Mouse (Mus musculus) lung, postnatal 0 days (tissue): ENCODE measurements around the gene Icam5. TPM values are rescaled to one million over a fixed set of nuclear protein-coding genes. Genes with fewer than 3 reads are reported as not detected.

Experiments
- ATAC-seq: fragments of 200-750 bp; cut with Nextera tagmentation; 2 replicates; pipeline ENCODE4 v1.8.0; 2017; ENCODE audit warnings: moderate library complexity
- DNase-seq: peaks from one replicate; pipeline ENCODE4 v3.0.0-alpha.2; 2016; ENCODE audit warnings: low spot score
- H3K27ac ChIP-seq: fragments of 300-500 bp; sonication (generic); 2 replicates; pipeline ENCODE4 v1.5.1; 2014; ENCODE audit warnings: antibody characterized with exemption, mild to moderate bottlenecking, low read length, mixed read lengths
- H3K27me3 ChIP-seq: fragments of 300-500 bp; sonication (generic); replicated peaks from 2 replicates; pipeline ENCODE4 v1.6.1; 2014; ENCODE audit warnings: low read length, mixed read lengths; ENCODE audit not compliant: insufficient read depth
- H3K36me3 ChIP-seq: fragments of 300-500 bp; sonication (generic); 2 replicates; pipeline ENCODE4 v1.6.1; 2014; ENCODE audit warnings: low read length, mixed read lengths; ENCODE audit not compliant: insufficient read depth
- H3K4me1 ChIP-seq: fragments of 300-500 bp; sonication (generic); 2 replicates; pipeline ENCODE4 v1.6.1; 2014; ENCODE audit warnings: antibody characterized with exemption, low read depth, low read length, mixed read lengths; ENCODE audit not compliant: insufficient read depth
- H3K4me2 ChIP-seq: fragments of 300-500 bp; sonication (generic); replicated peaks from 2 replicates; pipeline ENCODE4 v1.6.1; 2014; ENCODE audit warnings: low read depth, mild to moderate bottlenecking, low read length, moderate library complexity, mixed read lengths
- H3K4me3 ChIP-seq: fragments of 300-500 bp; sonication (generic); 2 replicates; pipeline ENCODE4 v1.5.1; 2014; ENCODE audit warnings: low read depth, low read length
- H3K9ac ChIP-seq: fragments of 300-500 bp; sonication (generic); replicated peaks from 2 replicates; pipeline ENCODE4 v1.6.1; 2014; ENCODE audit warnings: low read depth, mild to moderate bottlenecking
- H3K9me3 ChIP-seq: fragments of 300-500 bp; sonication (generic); 2 replicates; pipeline ENCODE4 v1.6.1; 2016; ENCODE audit warnings: low read length, mixed read lengths
- CTCF ChIP-seq: IDR thresholded peaks from 2 replicates; pipeline ENCODE4 v1.5.1; 2016; ENCODE audit warnings: antibody characterized with exemption, mild to moderate bottlenecking
- EP300 ChIP-seq: IDR thresholded peaks from 2 replicates; pipeline ENCODE4 v1.6.1; 2016; ENCODE audit warnings: antibody characterized with exemption, mild to moderate bottlenecking, control low read depth
- WGBS: fragments of 180-500 bp; shearing (Covaris S2); extraction: QIAGEN DNeasy Blood & Tissue Kit; methylation state at CpG from one replicate; pipeline ENCODE4 v1.1.7; 2014; 5-methylcytosine and 5-hydroxymethylcytosine counted together
- polyA plus RNA-seq: library from polyadenylated mRNA; unstranded; fragments of >200 nt; fragmentation: Nextera tagmentation; extraction: Ambion mirVana; gene quantifications from 2 replicates; pipeline ENCODE4 v1.2.1, GENCODE M21; 2015

Gene Icam5
- polyA plus RNA-seq, 1 experiment from 2014 or later = 0.18 TPM

GRCm38 (mm10) chr9:21045235-21045634 lies 13.4 kb downstream of the Icam5 start:
- H3K27me3 ChIP-seq = no peaks in the 10 kb centered on the region
- 75% methylated on average over 3 of the region's 3 CpGs for WGBS
- H3K4me1 ChIP-seq = no peaks in the 10 kb centered on the region

GRCm38 (mm10) chr9:21051578-21051977 lies 19.7 kb downstream of the Icam5 start:
- H3K27ac ChIP-seq = no peak overlapping the region
- TF ChIP-seq EP300 (no peak), CTCF (no peak)
- H3K36me3 ChIP-seq = no peaks in the 10 kb centered on the region
- no peak for ATAC-seq
- H3K4me2 ChIP-seq = no peak overlapping the region
- H3K27me3 ChIP-seq = no peaks in the 10 kb centered on the region
- H3K4me3 ChIP-seq = no peak overlapping the region
- no peak overlapping the region for H3K9ac ChIP-seq
- H3K9me3 ChIP-seq = no peaks in the 10 kb centered on the region
- no peak for DNase-seq
- H3K4me1 ChIP-seq = no peaks in the 10 kb centered on the region
- WGBS = 51% methylated on average over 10 of the region's 10 CpGs

More at GRCm38 (mm10) chr9:21045235-21045634, 13.4 kb downstream of the Icam5 start:
- H3K9ac ChIP-seq = no peak overlapping the region
- H3K4me3 ChIP-seq = no peak overlapping the region
- H3K36me3 ChIP-seq = no peaks in the 10 kb centered on the region
- DNase-seq = no peak
- ATAC-seq = no peak
- H3K4me2 ChIP-seq = no peak overlapping the region
- no peak for TF ChIP-seq CTCF
- TF ChIP-seq EP300 = no peak
- H3K9me3 ChIP-seq = no peaks in the 10 kb centered on the region
- no peak overlapping the region for H3K27ac ChIP-seq

- no peak for ATAC-seq
- Histone ChIP-seq H3K9me3 (no peaks in the 10 kb centered on the region), H3K9ac (no peak overlapping the region), H3K27ac (no peak overlapping the region), H3K4me2 (no peak overlapping the region), H3K36me3 (no peaks in the 10 kb centered on the region), H3K4me1 (no peaks in the 10 kb centered on the region), H3K27me3 (no peaks in the 10 kb centered on the region), H3K4me3 (no peak overlapping the region)
- WGBS = 85% methylated on average over 2 of the region's 2 CpGs
- DNase-seq = no peak
- no peak for TF ChIP-seq CTCF
- TF ChIP-seq EP300 = no peak
These were observed 31.1 kb downstream of the Icam5 start for GRCm38 (mm10) chr9:21062928-21063327.

- TF ChIP-seq EP300 = no peak
- no peak for TF ChIP-seq CTCF
- no peaks in the 10 kb centered on the region for H3K27me3 ChIP-seq
- no peak for ATAC-seq
- H3K36me3 ChIP-seq = no peaks in the 10 kb centered on the region
- WGBS = 85% methylated on average over 22 of the region's 27 CpGs
- no peak within 1 kb of the TSS for H3K4me2 ChIP-seq
- no peak within 1 kb of the TSS for H3K4me3 ChIP-seq
- no peak within 1 kb of the TSS for H3K27ac ChIP-seq
- H3K4me1 ChIP-seq = no peaks in the 10 kb centered on the region
- no peak within 1 kb of the TSS for H3K9ac ChIP-seq
- no peak for DNase-seq
- H3K9me3 ChIP-seq = no peaks in the 10 kb centered on the region
These were observed 35.3 kb downstream of the Icam5 start, which contains the start of gene Zglp1 for GRCm38 (mm10) chr9:21067006-21067684. Gene Zglp1, minus strand, starts transcription at chr9:21067093.

GRCm38 (mm10) chr9:21072641-21073040 lies 40.8 kb downstream of the Icam5 start:
- TF ChIP-seq CTCF = no peak
- TF ChIP-seq EP300 = no peak
- H3K9me3 ChIP-seq = no peaks in the 10 kb centered on the region
- H3K36me3 ChIP-seq = peaks cover 17% of the 10 kb centered on the region; the same call in 1 of the 2 replicates
- ATAC-seq = no peak
- WGBS = 3% methylated on average over 4 of the region's 4 CpGs
- no peaks in the 10 kb centered on the region for H3K27me3 ChIP-seq
- no peak overlapping the region for H3K27ac ChIP-seq
- no peak for DNase-seq
- H3K4me3 ChIP-seq = peak overlapping the region; percentile 69
- H3K4me2 ChIP-seq = peak overlapping the region; percentile 96
- no peaks in the 10 kb centered on the region for H3K4me1 ChIP-seq
- peak overlapping the region; percentile 65 for H3K9ac ChIP-seq

- H3K27me3 ChIP-seq = no peaks in the 10 kb centered on the region
- H3K27ac ChIP-seq = peak within 1 kb of the TSS; percentile 63
- H3K4me1 ChIP-seq = no peaks in the 10 kb centered on the region
- peak within 1 kb of the TSS; percentile 65 for H3K9ac ChIP-seq
- peaks cover 20% of the 10 kb centered on the region; the same call in 1 of the 2 replicates for H3K36me3 ChIP-seq
- DNase-seq (peak; percentile 96), ATAC-seq (peak; percentile 98)
- peak within 1 kb of the TSS; percentile 69 for H3K4me3 ChIP-seq
- TF ChIP-seq EP300 = no peak
- TF ChIP-seq CTCF = no peak
- no peaks in the 10 kb centered on the region for H3K9me3 ChIP-seq
- WGBS = 3% methylated on average over 41 of the region's 58 CpGs
- H3K4me2 ChIP-seq = peak within 1 kb of the TSS; percentile 96
These were observed 41.4 kb downstream of the Icam5 start, which contains the start of the genes Gm49373 and Fdx1l for GRCm38 (mm10) chr9:21073044-21073840. Gene Gm49373, minus strand, starts transcription at chr9:21073096. Gene Fdx1l, minus strand, starts transcription at chr9:21073614.
